Mouse (Mus musculus): ENCODE results near the gene Coil. TPM values are rescaled to one million over a fixed set of nuclear protein-coding genes. Genes with fewer than 3 reads are reported as not detected.
"Not testable (repeated sequence)": the region's sequence is repeated elsewhere in the genome, so short reads cannot be mapped to it uniquely, and the experiment has no call there.

Gene Coil
- polyA plus RNA-seq, 1 experiment from 2014 or later: 9.5 TPM

- H3K27me3 ChIP-seq (replicated peaks; ENCODE audit: control insufficient read depth, insufficient read depth, low read length): no peaks in the 10 kb centered on the region
- H3K36me3 ChIP-seq (ENCODE audit: control insufficient read depth, insufficient read depth, low read length): peaks cover 13% of the 10 kb centered on the region; the same call in 1 of the 2 replicates
- no peak for DNase-seq (ENCODE audit: low spot score)
- no peak overlapping the region for H3K4me3 ChIP-seq (ENCODE audit: low read depth, low read length)
- no peaks in the 10 kb centered on the region for H3K9me3 ChIP-seq (ENCODE audit: control insufficient read depth, low read length)
- H3K4me2 ChIP-seq: no peak overlapping the region
- H3K9ac ChIP-seq (ENCODE audit: low read depth, low read length): no peak overlapping the region
- 84% methylated on average over 10 of the region's 10 CpGs for WGBS
- peaks cover 4% of the 10 kb centered on the region; the same call in 1 of the 2 replicates for H3K4me1 ChIP-seq (replicated peaks; ENCODE audit: control insufficient read depth, insufficient read depth, low read length)
- no peak overlapping the region for H3K27ac ChIP-seq (ENCODE audit: low read depth, low read length)
- ATAC-seq (replicated peaks; ENCODE audit: low FRiP score): no peak
Measured at GRCm38 (mm10) chr11:88986616-88987015, 16.6 kb downstream of the Coil start.

DNA sequence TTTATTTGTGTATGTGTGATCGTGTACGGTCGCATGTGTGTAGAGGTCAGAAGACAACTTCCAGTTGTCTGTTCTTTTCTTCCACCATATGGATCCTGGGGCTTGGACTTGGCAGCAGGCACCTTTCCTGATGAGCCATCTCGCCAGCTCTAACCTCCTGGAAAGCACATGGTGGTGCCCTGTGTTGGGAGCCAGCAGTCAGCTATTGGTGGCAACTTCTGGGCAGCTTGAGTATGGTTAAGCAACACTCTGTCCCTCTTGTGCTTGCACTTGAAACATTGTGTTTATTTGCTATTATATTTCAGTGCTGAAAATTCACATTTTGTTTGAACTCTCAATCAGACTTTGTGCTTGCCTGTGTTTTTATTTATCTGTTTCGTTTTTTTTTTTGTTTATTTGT is 18.9 kb downstream of the Coil start:
- Histone ChIP-seq H3K36me3 (ENCODE audit: control insufficient read depth, insufficient read depth, low read length) (peaks cover 8% of the 10 kb centered on the region; the same call in 1 of the 2 replicates), H3K9ac (ENCODE audit: low read depth, low read length) (no peak overlapping the region), H3K9me3 (ENCODE audit: control insufficient read depth, low read length) (no peaks in the 10 kb centered on the region), H3K4me3 (ENCODE audit: low read depth, low read length) (no peak overlapping the region), H3K27ac (ENCODE audit: low read depth, low read length) (no peak overlapping the region), H3K4me1 (replicated peaks; ENCODE audit: control insufficient read depth, insufficient read depth, low read length) (peaks cover 2% of the 10 kb centered on the region; the same call in 1 of the 2 replicates), H3K4me2 (no peak overlapping the region), H3K27me3 (replicated peaks; ENCODE audit: control insufficient read depth, insufficient read depth, low read length) (no peaks in the 10 kb centered on the region)
- WGBS: 74% methylated on average over 5 of the region's 5 CpGs
- no peak for DNase-seq (ENCODE audit: low spot score)
- no peak for ATAC-seq (replicated peaks; ENCODE audit: low FRiP score)

DNA sequence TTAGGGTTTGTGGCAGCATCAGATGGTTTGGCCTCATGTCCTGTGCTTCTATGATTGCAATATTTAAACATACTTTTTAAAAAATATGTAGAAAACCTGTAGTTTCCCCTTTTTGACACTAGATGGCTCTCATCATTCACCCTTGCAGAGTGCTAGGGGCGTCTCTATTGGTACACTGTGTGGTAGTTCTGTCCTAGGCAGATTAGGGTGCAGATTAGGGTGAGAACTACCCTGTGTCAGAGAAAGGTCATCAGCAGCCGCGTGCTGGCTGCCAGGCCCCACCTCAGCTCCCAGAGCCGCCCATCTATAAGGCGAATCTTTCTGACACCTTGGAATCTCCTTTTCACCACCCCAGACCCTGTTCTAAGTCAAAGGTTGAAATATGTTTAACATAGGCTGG is 19.5 kb downstream of the Coil start:
- Histone ChIP-seq H3K27me3 (replicated peaks; ENCODE audit: control insufficient read depth, insufficient read depth, low read length) (no peaks in the 10 kb centered on the region), H3K27ac (ENCODE audit: low read depth, low read length) (no peak overlapping the region), H3K4me2 (no peak overlapping the region), H3K36me3 (ENCODE audit: control insufficient read depth, insufficient read depth, low read length) (peaks cover 8% of the 10 kb centered on the region; the same call in 1 of the 2 replicates), H3K9me3 (ENCODE audit: control insufficient read depth, low read length) (no peaks in the 10 kb centered on the region), H3K4me1 (replicated peaks; ENCODE audit: control insufficient read depth, insufficient read depth, low read length) (peaks cover 4% of the 10 kb centered on the region; the same call in 1 of the 2 replicates), H3K9ac (ENCODE audit: low read depth, low read length) (no peak overlapping the region), H3K4me3 (ENCODE audit: low read depth, low read length) (no peak overlapping the region)
- DNase-seq (ENCODE audit: low spot score): no peak
- ATAC-seq (replicated peaks; ENCODE audit: low FRiP score): peak; percentile 92
- WGBS: 44% methylated on average over 5 of the region's 5 CpGs

DNA sequence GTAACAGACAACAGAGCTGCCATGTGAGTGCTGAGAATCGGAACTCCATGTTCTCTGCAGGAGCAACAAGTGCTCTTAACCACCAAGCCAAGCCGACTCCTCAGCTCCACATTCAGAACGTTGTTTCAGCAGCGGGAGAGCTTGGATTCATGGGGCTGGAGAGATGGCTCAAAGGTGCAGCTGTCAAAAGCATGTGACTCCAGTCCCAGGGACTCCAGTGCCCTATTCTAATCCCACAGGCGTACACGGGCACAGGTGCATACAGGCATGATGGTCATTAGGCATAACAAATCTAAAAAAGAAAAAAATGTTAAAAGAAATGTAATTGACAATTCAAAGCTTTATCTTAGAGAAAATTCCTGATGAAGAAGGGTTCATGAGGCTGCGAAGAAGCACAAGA is 23.1 kb downstream of the Coil start:
- DNase-seq (ENCODE audit: low spot score) (no peak), ATAC-seq (replicated peaks; ENCODE audit: low FRiP score) (no peak)
- peaks cover 4% of the 10 kb centered on the region; the same call in 1 of the 2 replicates for H3K4me1 ChIP-seq (replicated peaks; ENCODE audit: control insufficient read depth, insufficient read depth, low read length)
- no peaks in the 10 kb centered on the region for H3K27me3 ChIP-seq (replicated peaks; ENCODE audit: control insufficient read depth, insufficient read depth, low read length)
- no peak overlapping the region for H3K4me2 ChIP-seq
- H3K9ac ChIP-seq (ENCODE audit: low read depth, low read length): no peak overlapping the region
- WGBS: 58% methylated on average over 7 of the region's 7 CpGs
- H3K27ac ChIP-seq (ENCODE audit: low read depth, low read length): no peak overlapping the region
- H3K4me3 ChIP-seq (ENCODE audit: low read depth, low read length): no peak overlapping the region
- H3K9me3 ChIP-seq (ENCODE audit: control insufficient read depth, low read length): no peaks in the 10 kb centered on the region
- 0 out of 2 replicates have a peak, but pooled peaks cover 3% of the 10 kb centered on the region for H3K36me3 ChIP-seq (ENCODE audit: control insufficient read depth, insufficient read depth, low read length)

DNA sequence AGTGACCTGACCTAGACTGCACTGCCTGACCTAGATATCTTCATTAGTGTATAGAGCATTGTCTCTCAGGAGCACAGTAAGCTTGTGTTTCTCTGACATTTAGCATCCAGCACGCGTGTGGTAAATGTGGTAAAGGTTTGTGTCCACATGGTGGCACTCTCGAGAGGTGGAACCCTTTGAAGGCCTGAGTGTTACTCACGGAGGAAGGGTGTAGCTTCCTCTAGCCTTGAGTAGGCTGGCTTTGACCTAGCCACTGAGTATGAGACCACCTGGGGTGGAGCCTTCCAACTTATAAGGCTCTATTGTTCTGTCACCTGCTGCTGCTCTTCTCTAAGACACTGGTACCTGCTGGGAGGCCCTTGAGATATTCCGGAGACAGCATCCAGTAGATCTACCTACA is 23.6 kb downstream of the Coil start:
- ATAC-seq (replicated peaks; ENCODE audit: low FRiP score): peak; percentile 47
- 19% methylated on average over 5 of the region's 5 CpGs for WGBS

GRCm38 (mm10) chr11:88994492-88994891 is 24.4 kb downstream of the Coil start:
- Histone ChIP-seq H3K27ac (ENCODE audit: low read depth, low read length) (no peak overlapping the region), H3K36me3 (ENCODE audit: control insufficient read depth, insufficient read depth, low read length) (0 out of 2 replicates have a peak, but pooled peaks cover 3% of the 10 kb centered on the region), H3K9me3 (ENCODE audit: control insufficient read depth, low read length) (no peaks in the 10 kb centered on the region), H3K4me3 (ENCODE audit: low read depth, low read length) (no peak overlapping the region), H3K9ac (ENCODE audit: low read depth, low read length) (no peak overlapping the region), H3K4me2 (no peak overlapping the region), H3K4me1 (replicated peaks; ENCODE audit: control insufficient read depth, insufficient read depth, low read length) (peaks cover 4% of the 10 kb centered on the region), H3K27me3 (replicated peaks; ENCODE audit: control insufficient read depth, insufficient read depth, low read length) (no peaks in the 10 kb centered on the region)
- no peak for DNase-seq (ENCODE audit: low spot score)
- no peak for ATAC-seq (replicated peaks; ENCODE audit: low FRiP score)
- WGBS: 67% methylated on average over 7 of the region's 7 CpGs

More for the DNA sequence above, 23.6 kb downstream of the Coil start:
- Histone ChIP-seq H3K4me2 (no peak overlapping the region), H3K36me3 (ENCODE audit: control insufficient read depth, insufficient read depth, low read length) (0 out of 2 replicates have a peak, but pooled peaks cover 3% of the 10 kb centered on the region), H3K27ac (ENCODE audit: low read depth, low read length) (no peak overlapping the region), H3K9ac (ENCODE audit: low read depth, low read length) (no peak overlapping the region), H3K27me3 (replicated peaks; ENCODE audit: control insufficient read depth, insufficient read depth, low read length) (no peaks in the 10 kb centered on the region), H3K4me3 (ENCODE audit: low read depth, low read length) (no peak overlapping the region), H3K9me3 (ENCODE audit: control insufficient read depth, low read length) (no peaks in the 10 kb centered on the region), H3K4me1 (replicated peaks; ENCODE audit: control insufficient read depth, insufficient read depth, low read length) (peaks cover 4% of the 10 kb centered on the region)
- DNase-seq (ENCODE audit: low spot score): no peak

GRCm38 (mm10) chr11:88995616-88996015 is 25.6 kb downstream of the Coil start:
- Histone ChIP-seq H3K27me3 (replicated peaks; ENCODE audit: control insufficient read depth, insufficient read depth, low read length) (no peaks in the 10 kb centered on the region), H3K4me2 (no peak overlapping the region), H3K4me1 (replicated peaks; ENCODE audit: control insufficient read depth, insufficient read depth, low read length) (peaks cover 4% of the 10 kb centered on the region), H3K9ac (ENCODE audit: low read depth, low read length) (no peak overlapping the region), H3K9me3 (ENCODE audit: control insufficient read depth, low read length) (no peaks in the 10 kb centered on the region), H3K4me3 (ENCODE audit: low read depth, low read length) (no peak overlapping the region), H3K36me3 (ENCODE audit: control insufficient read depth, insufficient read depth, low read length) (0 out of 2 replicates have a peak, but pooled peaks cover 3% of the 10 kb centered on the region), H3K27ac (ENCODE audit: low read depth, low read length) (no peak overlapping the region)
- ATAC-seq (replicated peaks; ENCODE audit: low FRiP score): no peak
- 90% methylated on average over 2 of the region's 2 CpGs for WGBS
- no peak for DNase-seq (ENCODE audit: low spot score)

DNA sequence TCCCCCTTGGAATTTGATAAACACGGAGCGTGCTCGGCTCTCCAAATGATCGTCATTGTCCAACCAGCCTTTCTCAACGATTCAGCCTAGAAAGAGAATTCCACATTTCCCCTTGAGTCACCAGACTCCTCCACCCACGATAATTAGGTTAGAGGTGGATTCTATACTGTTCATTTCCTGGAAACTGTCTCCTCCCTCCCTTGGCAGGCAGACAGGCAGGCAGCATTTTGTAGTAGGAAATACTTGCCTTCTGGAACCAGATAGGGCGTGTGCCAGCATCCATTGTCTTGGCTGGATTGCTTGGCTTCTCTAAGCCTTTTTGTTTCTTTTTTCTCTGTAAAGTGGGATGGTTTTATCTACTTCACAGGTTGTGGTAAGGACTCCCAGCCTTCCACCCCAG is 26.4 kb downstream of the Coil start:
- no peak overlapping the region for H3K4me2 ChIP-seq
- peaks cover 7% of the 10 kb centered on the region for H3K4me1 ChIP-seq (replicated peaks; ENCODE audit: control insufficient read depth, insufficient read depth, low read length)
- no peak for DNase-seq (ENCODE audit: low spot score)

GRCm38 (mm10) chr11:88997343-88997742 is 27.3 kb downstream of the Coil start:
- ATAC-seq (replicated peaks; ENCODE audit: low FRiP score); H3K36me3 ChIP-seq (ENCODE audit: control insufficient read depth, insufficient read depth, low read length); H3K4me1 ChIP-seq (replicated peaks; ENCODE audit: control insufficient read depth, insufficient read depth, low read length); H3K27me3 ChIP-seq (replicated peaks; ENCODE audit: control insufficient read depth, insufficient read depth, low read length); H3K9me3 ChIP-seq (ENCODE audit: control insufficient read depth, low read length); H3K9ac ChIP-seq (ENCODE audit: low read depth, low read length); H3K4me2 ChIP-seq; H3K27ac ChIP-seq (ENCODE audit: low read depth, low read length); H3K4me3 ChIP-seq (ENCODE audit: low read depth, low read length); DNase-seq (ENCODE audit: low spot score): not testable (repeated sequence)
- 72% methylated on average over 5 of the region's 5 CpGs for WGBS

More for the DNA sequence above, 26.4 kb downstream of the Coil start:
- Histone ChIP-seq H3K4me3 (ENCODE audit: low read depth, low read length) (no peak overlapping the region), H3K27ac (ENCODE audit: low read depth, low read length) (no peak overlapping the region), H3K36me3 (ENCODE audit: control insufficient read depth, insufficient read depth, low read length) (peaks cover 2% of the 10 kb centered on the region; the same call in 1 of the 2 replicates), H3K9ac (ENCODE audit: low read depth, low read length) (no peak overlapping the region), H3K27me3 (replicated peaks; ENCODE audit: control insufficient read depth, insufficient read depth, low read length) (no peaks in the 10 kb centered on the region), H3K9me3 (ENCODE audit: control insufficient read depth, low read length) (no peaks in the 10 kb centered on the region)
- WGBS: 60% methylated on average over 7 of the region's 7 CpGs
- no peak for ATAC-seq (replicated peaks; ENCODE audit: low FRiP score)
